Mouse (Mus musculus) splenic B cell, adult 2 months (primary cell): Measurements from ENCODE around the gene Ccdc155.

Experiments
- DNase-seq: peaks from one replicate; pipeline ENCODE4 v3.0.0-alpha.2; 2011; ENCODE audit warnings: low read depth, low spot score
- H3K27me3 ChIP-seq: 2 replicates; pipeline ENCODE4 v1.6.1; 2012; ENCODE audit warnings: mild to moderate bottlenecking, low read length, moderate library complexity, mixed read lengths; ENCODE audit not compliant: control insufficient read depth, poor library complexity, insufficient read depth, severe bottlenecking
- H3K36me3 ChIP-seq: 2 replicates; pipeline ENCODE4 v1.6.1; 2012; ENCODE audit warnings: mild to moderate bottlenecking, low read length, moderate library complexity, mixed read lengths; ENCODE audit not compliant: control insufficient read depth, poor library complexity, insufficient read depth, severe bottlenecking

Ccdc155 gene

GRCm38 (mm10) chr7:45232716-45233465, 28.2 kb upstream of the Ccdc155 start:
- Histone ChIP-seq H3K36me3 (peaks cover 20% of the 10 kb centered on the region), H3K27me3 (no peaks in the 10 kb centered on the region)
- DNase-seq: no peak

DNA sequence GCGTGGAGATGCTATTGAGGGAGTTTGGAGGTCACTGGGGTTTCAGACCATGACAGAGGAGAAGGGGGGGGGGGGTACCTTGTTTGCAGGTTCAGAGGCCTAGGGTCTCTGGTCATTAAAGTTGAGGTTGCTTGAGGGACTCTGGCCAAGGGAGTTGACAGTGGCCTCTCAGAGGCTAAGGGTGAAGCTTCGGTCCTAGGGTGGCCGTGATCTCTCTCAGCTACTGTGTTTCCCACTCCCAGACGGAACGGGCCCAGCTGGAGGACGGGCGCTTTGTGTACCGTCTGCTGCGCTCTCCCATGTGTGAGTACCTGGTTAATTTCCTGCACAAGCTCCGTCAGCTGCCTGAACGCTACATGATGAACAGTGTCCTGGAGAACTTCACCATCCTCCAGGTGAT, 27.2 kb upstream of the Ccdc155 start:
- Histone ChIP-seq H3K36me3 (peaks cover 20% of the 10 kb centered on the region), H3K27me3 (no peaks in the 10 kb centered on the region)
- no peak for DNase-seq

DNA sequence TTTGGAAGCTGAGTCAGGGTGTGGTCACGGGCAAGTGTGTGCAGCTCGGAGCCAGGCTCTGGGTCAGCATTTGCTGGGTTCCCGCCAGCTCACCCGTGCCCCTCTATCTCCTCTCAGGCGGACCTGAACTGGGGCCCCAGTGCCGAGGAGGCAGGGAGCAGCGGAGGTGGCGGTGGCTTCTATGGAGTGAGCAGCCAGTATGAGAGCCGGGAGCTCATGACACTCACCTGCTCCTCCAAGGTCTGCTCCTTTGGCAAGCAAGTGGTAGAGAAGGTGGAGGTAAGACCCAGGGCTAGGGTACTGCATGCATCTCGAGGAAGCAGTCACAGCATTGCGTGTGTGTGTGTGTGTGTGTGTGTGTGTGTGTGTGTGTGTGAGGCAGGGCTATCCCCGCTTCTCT, 26.5 kb upstream of the Ccdc155 start:
- no peaks in the 10 kb centered on the region for H3K27me3 ChIP-seq
- no peak for DNase-seq
- H3K36me3 ChIP-seq: peaks cover 20% of the 10 kb centered on the region

GRCm38 (mm10) chr7:45229459-45230203, 24.9 kb upstream of the Ccdc155 start:
- peaks cover 12% of the 10 kb centered on the region; the same call in 1 of the 2 replicates for H3K36me3 ChIP-seq
- DNase-seq: peak; percentile 82
- H3K27me3 ChIP-seq: no peaks in the 10 kb centered on the region

DNA sequence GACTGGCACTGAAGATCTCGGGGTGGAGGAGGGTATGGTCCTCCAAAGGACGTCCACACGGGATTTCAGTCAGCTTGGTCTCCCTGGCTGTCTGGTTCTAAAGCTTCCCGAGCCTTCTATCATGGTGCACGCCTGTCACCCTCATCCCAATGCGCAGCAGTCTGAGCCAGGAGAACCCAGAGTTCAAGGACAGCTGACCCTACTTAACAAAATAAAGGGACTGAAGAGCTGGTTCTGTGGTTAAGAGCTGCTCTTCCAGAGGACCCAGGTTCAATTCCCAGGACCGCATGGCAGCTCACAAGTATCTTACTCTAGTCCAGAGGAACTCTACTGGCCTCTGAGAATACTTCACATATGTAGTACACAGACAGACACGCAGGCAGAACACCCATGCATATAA, 24.4 kb upstream of the Ccdc155 start:
- Histone ChIP-seq H3K27me3 (no peaks in the 10 kb centered on the region), H3K36me3 (peaks cover 9% of the 10 kb centered on the region; the same call in 1 of the 2 replicates)
- DNase-seq: no peak

DNA sequence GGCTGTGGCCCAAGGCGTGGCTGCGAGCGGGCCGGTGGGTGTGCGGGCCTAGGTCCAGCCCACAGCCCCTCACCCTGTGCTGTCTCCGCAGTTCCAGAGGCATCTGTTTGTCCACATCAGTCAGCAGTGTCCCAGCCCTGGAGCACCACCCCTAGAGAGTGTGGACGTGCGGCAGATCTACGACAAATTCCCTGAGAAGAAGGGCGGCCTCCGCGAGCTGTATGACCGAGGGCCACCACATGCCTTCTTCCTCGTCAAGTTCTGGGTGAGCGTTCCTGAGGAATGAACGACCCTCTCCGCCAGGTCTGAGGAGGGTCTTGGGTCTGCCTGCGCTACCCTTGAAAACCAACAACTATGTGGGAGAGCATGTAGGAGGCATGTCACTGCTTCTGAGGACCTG, 23.9 kb upstream of the Ccdc155 start:
- Histone ChIP-seq H3K27me3 (no peaks in the 10 kb centered on the region), H3K36me3 (peaks cover 4% of the 10 kb centered on the region; the same call in 1 of the 2 replicates)
- DNase-seq: no peak

- Histone ChIP-seq H3K27me3 (no peaks in the 10 kb centered on the region), H3K36me3 (no peaks in the 10 kb centered on the region)
- no peak for DNase-seq
Measured at GRCm38 (mm10) chr7:45226421-45226820, 21.7 kb upstream of the Ccdc155 start.

GRCm38 (mm10) chr7:45224826-45225225, 20.1 kb upstream of the Ccdc155 start:
- DNase-seq: no peak
- H3K36me3 ChIP-seq: no peaks in the 10 kb centered on the region
- H3K27me3 ChIP-seq: no peaks in the 10 kb centered on the region

DNA sequence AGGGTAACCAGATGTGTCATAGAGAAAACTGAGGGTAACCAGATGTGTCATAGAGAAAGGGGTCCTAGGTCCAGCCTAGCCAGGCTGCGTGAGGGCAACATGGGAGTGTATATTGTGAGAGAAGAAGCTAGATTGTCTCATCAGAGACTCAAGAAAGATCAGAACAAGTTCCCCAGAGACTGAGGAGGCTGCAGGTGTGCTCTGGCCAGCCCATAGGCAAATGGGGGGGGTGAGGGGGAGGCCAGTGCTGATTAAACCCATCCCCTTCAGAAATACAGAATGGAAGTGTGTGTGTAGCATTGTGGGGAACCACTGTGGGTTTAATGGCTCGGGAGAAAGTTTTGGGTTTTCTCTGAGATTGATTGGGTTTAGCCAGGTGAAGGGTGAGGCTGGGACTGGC, 17.0 kb upstream of the Ccdc155 start:
- peak; percentile 40 for DNase-seq
- no peaks in the 10 kb centered on the region for H3K27me3 ChIP-seq
- no peaks in the 10 kb centered on the region for H3K36me3 ChIP-seq

DNA sequence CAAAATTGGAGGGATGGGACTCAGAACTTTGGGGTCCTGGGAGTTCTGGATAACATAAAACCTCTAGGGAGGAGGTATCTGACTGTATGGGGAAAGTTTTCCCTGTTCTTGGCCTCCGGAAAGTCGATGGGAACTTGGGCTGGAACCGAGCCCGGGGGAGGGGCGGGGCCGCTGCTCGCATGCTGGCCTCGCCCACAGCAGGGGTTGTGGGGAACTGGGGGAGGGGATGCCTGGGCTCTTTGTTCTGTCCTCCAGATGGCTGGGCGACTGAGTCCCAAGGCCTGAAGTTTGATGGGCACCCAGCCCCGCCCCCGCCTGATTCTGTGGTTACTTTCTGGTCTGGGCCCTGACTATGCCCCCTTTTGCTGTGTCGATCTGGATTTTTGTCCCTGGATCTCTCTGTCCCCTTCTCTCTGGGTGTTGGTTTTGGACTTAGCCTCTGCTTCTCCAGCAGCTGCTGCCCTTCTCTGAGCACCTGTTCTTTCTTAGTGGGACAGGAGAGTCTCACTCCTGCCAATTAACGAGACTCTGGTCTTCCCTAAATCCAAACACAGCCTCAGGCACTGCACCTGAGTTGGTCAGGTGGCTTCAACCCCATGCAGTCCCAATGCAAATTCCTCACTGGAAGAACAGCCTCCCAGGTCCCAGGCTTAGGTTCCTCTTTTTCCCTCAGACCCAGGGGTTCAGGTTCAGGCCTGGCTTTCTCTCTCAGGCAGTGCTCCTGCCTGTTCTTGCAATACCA, 11.9 kb upstream of the Ccdc155 start:
- Histone ChIP-seq H3K27me3 (no peaks in the 10 kb centered on the region), H3K36me3 (no peaks in the 10 kb centered on the region)
- no peak for DNase-seq

DNA sequence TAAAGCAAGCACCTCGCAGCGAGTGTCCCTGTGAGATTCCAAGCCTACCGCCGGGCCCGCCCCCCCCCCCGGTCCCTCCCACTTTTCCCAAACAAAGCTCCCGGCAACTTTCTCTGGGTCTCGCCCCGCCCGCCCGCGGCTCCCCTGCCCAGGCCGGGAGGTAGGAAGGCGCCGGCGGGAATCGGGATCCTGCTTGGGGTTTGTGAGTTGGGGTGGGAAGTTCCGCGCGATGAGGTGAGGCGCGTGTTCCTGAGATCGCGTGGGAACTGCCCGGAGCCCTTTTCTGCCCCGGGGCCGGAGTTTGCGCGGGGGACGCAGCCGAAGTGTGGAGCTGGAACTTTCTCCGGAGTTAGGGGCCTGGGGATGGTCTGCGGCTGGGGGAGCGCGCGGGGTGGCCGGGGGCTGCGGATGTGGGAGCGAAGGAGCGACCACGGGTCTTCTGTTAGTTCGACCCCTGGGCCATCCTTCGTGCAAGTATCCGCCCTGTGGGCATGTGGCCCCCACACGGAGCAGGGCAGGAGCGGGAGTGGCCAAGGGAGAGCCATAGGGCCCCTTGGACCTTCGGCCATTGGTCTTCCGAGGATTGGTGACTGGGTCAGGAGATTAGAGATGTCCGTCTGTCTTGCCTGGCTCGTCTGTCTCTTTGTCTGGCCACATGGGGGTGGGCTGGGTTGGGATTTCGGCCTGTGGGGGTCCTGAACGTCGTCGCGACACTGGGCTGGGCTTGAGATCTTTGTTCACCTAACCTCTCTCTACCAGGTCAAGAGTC, 11.2 kb upstream of the Ccdc155 start, which contains the start of gene Tead2:
Gene Tead2, plus strand, starts transcription at position 81 of the 769 bp plus-strand sequence.
- no peaks in the 10 kb centered on the region for H3K36me3 ChIP-seq
- DNase-seq: no peak
- no peaks in the 10 kb centered on the region for H3K27me3 ChIP-seq

DNA sequence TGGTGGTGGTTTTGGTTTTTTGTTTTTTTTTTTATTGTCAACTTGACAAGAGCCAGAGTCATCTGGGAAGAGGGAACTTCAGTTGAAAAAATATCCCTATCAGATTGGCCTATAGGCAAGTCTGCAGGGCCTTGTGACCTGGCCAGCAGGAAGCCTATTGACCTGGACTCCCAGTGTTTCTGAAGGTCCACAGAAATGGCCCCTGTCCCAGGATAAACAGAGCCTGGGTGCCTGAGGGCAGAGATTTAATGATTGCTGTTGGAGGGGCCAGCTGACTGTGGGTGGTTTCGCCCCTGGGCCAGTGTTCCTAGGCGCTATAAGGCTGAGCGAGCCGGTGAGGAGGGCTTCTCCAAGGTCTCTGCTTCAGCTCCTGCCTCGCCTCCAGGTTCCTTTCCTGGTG, 9.0 kb upstream of the Ccdc155 start:
- H3K27me3 ChIP-seq: no peaks in the 10 kb centered on the region
- no peaks in the 10 kb centered on the region for H3K36me3 ChIP-seq
- no peak for DNase-seq

DNA sequence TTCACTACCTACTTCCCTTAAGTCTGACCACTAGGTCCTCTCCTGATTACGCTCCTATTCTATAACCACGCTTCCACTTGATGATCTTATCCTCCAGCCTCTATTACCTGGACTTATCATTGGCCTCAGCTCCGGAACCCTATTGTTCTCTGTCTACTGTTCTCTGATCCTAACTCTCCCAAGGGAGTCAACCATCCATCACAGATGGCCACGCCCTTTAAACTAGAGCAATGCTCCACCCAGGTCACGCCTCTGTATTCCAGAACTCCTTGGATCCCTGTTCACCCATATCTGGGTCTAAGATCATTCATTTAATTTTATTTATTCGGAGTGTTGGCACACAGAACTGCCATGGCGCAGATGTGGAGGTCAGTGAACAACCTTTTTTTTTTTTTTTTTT, 7.7 kb upstream of the Ccdc155 start:
- Histone ChIP-seq H3K27me3 (no peaks in the 10 kb centered on the region), H3K36me3 (no peaks in the 10 kb centered on the region)
- DNase-seq: no peak

GRCm38 (mm10) chr7:45211851-45212251, 7.2 kb upstream of the Ccdc155 start, which contains the start of gene Dkkl1:
Dkkl1 (minus strand) TSS chr7:45212147.
- Histone ChIP-seq H3K36me3 (no peaks in the 10 kb centered on the region), H3K27me3 (no peaks in the 10 kb centered on the region)
- peak; percentile 62 for DNase-seq
